Mouse (Mus musculus) embryonic facial prominence, embryonic 14.5 days (tissue): ENCODE data around the gene Serbp1. TPM values are rescaled to one million over a fixed set of nuclear protein-coding genes. Genes with fewer than 3 reads are reported as not detected.

Experiments used
- ATAC-seq: fragments of 200-750 bp; cut with Nextera tagmentation; 2 replicates; pipeline ENCODE4 v1.8.0; 2017; ENCODE audit warnings: low read depth, moderate number of reproducible peaks, moderate TSS enrichment
- DNase-seq: peaks from one replicate; pipeline ENCODE4 v3.0.0-alpha.2; 2015; ENCODE audit warnings: low spot score
- H3K27ac ChIP-seq: fragments of 300-500 bp; sonication (generic); replicated peaks from 2 replicates; pipeline ENCODE4 v1.5.1; 2014; ENCODE audit warnings: low read depth, mild to moderate bottlenecking, low read length, moderate library complexity
- H3K27me3 ChIP-seq: fragments of 300-500 bp; sonication (generic); replicated peaks from 2 replicates; pipeline ENCODE4 v1.6.1; 2014; ENCODE audit warnings: low read length; ENCODE audit not compliant: control insufficient read depth, insufficient read depth
- H3K36me3 ChIP-seq: fragments of 300-500 bp; sonication (generic); 2 replicates; pipeline ENCODE4 v1.6.1; 2014; ENCODE audit warnings: low read length, mixed read lengths; ENCODE audit not compliant: control insufficient read depth, insufficient read depth
- H3K4me1 ChIP-seq: fragments of 300-500 bp; sonication (generic); 2 replicates; pipeline ENCODE4 v1.6.1; 2014; ENCODE audit warnings: antibody characterized with exemption, low read length; ENCODE audit not compliant: control insufficient read depth, insufficient read depth
- H3K4me2 ChIP-seq: fragments of 300-500 bp; sonication (generic); 2 replicates; pipeline ENCODE4 v1.6.1; 2014; ENCODE audit warnings: low read depth, mild to moderate bottlenecking, low read length, moderate library complexity, mixed read lengths
- H3K4me3 ChIP-seq: fragments of 300-500 bp; sonication (generic); 2 replicates; pipeline ENCODE4 v1.5.1; 2014; ENCODE audit warnings: low read depth, mild to moderate bottlenecking, low read length
- H3K9ac ChIP-seq: fragments of 300-500 bp; sonication (generic); 2 replicates; pipeline ENCODE4 v1.6.1; 2014; ENCODE audit warnings: low read depth, mild to moderate bottlenecking, low read length, moderate library complexity, mixed read lengths
- H3K9me3 ChIP-seq: fragments of 300-500 bp; sonication (generic); 2 replicates; pipeline ENCODE4 v1.6.1; 2016; ENCODE audit warnings: low read length; ENCODE audit not compliant: control insufficient read depth
- WGBS: fragments of 180-500 bp; shearing (Covaris S2); extraction: QIAGEN DNeasy Blood & Tissue Kit; methylation state at CpG from one replicate; pipeline ENCODE4 v1.1.7; 2014; 5-methylcytosine and 5-hydroxymethylcytosine counted together
- polyA plus RNA-seq: library from polyadenylated mRNA; unstranded; fragments of >200 nt; fragmentation: Nextera tagmentation; extraction: Ambion mirVana; gene quantifications from 2 replicates; pipeline ENCODE4 v1.2.1, GENCODE M21; 2014

Serbp1 gene
- polyA plus RNA-seq, 1 experiment from 2014 or later: 426 TPM

GRCm38 (mm10) chr6:67318451-67318850, 80.5 kb downstream of the Serbp1 start:
- Histone ChIP-seq H3K4me1 (no peaks in the 10 kb centered on the region), H3K27me3 (no peaks in the 10 kb centered on the region), H3K36me3 (no peaks in the 10 kb centered on the region), H3K9ac (no peak overlapping the region), H3K4me3 (no peak overlapping the region), H3K9me3 (no peaks in the 10 kb centered on the region), H3K27ac (no peak overlapping the region), H3K4me2 (no peak overlapping the region)
- ATAC-seq: peak; percentile 75
- 29% methylated on average over 10 of the region's 10 CpGs for WGBS
- peak; percentile 78 for DNase-seq

- H3K4me3 ChIP-seq: no peak overlapping the region
- H3K4me1 ChIP-seq: no peaks in the 10 kb centered on the region
- no peak for ATAC-seq
- no peak overlapping the region for H3K9ac ChIP-seq
- no peak for DNase-seq
- WGBS: 77% methylated on average over 3 of the region's 3 CpGs
- H3K36me3 ChIP-seq: no peaks in the 10 kb centered on the region
- no peaks in the 10 kb centered on the region for H3K27me3 ChIP-seq
- H3K4me2 ChIP-seq: no peak overlapping the region
- no peaks in the 10 kb centered on the region for H3K9me3 ChIP-seq
- H3K27ac ChIP-seq: no peak overlapping the region
Measured at GRCm38 (mm10) chr6:67323788-67324187, 85.8 kb downstream of the Serbp1 start.

DNA sequence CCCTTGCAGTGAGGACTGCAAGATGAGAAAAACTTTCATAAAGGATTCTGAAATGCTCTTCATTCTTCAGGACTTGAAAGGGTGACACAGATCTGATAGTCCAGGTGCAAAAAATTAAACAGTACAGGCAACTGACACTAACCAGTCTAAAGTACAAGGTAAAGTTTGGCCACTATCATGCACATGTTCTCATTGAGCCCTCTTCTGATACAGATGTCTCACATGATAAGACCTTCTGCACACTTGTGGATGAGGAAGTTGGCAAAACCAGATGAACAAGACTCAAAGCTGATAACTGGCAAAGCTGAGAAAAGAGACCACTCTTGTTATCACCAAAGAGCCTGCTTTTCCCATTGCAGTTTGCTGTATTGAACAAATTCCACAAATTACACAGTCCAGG, 100.0 kb downstream of the Serbp1 start:
- no peaks in the 10 kb centered on the region for H3K36me3 ChIP-seq
- DNase-seq (peak; percentile 3), ATAC-seq (no peak)
- no peak overlapping the region for H3K27ac ChIP-seq
- H3K4me3 ChIP-seq: no peak overlapping the region
- H3K27me3 ChIP-seq: no peaks in the 10 kb centered on the region
- H3K9ac ChIP-seq: no peak overlapping the region
- H3K9me3 ChIP-seq: no peaks in the 10 kb centered on the region
- no peaks in the 10 kb centered on the region for H3K4me1 ChIP-seq
- no peak overlapping the region for H3K4me2 ChIP-seq

DNA sequence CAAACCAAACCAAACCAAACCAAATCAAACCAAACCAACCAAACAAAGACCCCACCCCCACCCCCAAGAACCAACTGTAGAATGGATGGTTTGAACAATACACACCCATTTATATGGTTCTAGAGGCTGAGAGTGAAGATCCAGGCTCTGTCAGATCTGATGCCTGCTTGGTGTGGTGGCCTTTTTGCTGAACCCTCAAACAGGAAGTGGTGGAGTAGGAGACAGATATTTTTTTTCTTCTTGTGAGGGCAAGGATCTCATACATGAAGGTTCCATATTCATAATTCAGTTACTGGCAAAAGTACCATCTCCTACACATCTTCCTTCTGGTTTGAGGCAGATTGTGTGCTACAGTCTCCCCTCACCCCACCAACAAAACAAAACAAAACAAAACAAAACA, 101.5 kb downstream of the Serbp1 start:
- no peaks in the 10 kb centered on the region for H3K27me3 ChIP-seq
- no peaks in the 10 kb centered on the region for H3K9me3 ChIP-seq

More for the DNA sequence above, 101.5 kb downstream of the Serbp1 start:
- H3K4me1 ChIP-seq: no peaks in the 10 kb centered on the region
- H3K27ac ChIP-seq: no peak overlapping the region
- H3K9ac ChIP-seq: no peak overlapping the region
- H3K36me3 ChIP-seq: no peaks in the 10 kb centered on the region
- ATAC-seq: no peak
- no peak overlapping the region for H3K4me3 ChIP-seq
- no peak overlapping the region for H3K4me2 ChIP-seq
- no peak for DNase-seq

Other genes starting within 250 kb of the Serbp1 start
- gene Gadd45a, start 200.7 kb upstream of the Serbp1 start, polyA plus RNA-seq: 9.9 and 12.7 TPM in 2 replicates
- gene Il12rb2, start 138.0 kb downstream of the Serbp1 start, polyA plus RNA-seq: 0.09 and 0.22 TPM in 2 replicates